Mouse (Mus musculus): ENCODE results near the gene Armc6. TPM values are rescaled to one million over a fixed set of nuclear protein-coding genes. Genes with fewer than 3 reads are reported as not detected.
"Not testable (repeated sequence)": the region's sequence is repeated elsewhere in the genome, so short reads cannot be mapped to it uniquely, and the experiment has no call there.

Gene Armc6
- total RNA-seq, 2 experiments from 2014 or later: 7.6 to 8.0 TPM

- intact Hi-C loops (cut with DNase I): no loop called here
- DNase-seq (ENCODE audit: low spot score): no peak
Measured at GRCm38 (mm10) chr8:70237842-70238241, 3.6 kb upstream of the Armc6 start.

DNA sequence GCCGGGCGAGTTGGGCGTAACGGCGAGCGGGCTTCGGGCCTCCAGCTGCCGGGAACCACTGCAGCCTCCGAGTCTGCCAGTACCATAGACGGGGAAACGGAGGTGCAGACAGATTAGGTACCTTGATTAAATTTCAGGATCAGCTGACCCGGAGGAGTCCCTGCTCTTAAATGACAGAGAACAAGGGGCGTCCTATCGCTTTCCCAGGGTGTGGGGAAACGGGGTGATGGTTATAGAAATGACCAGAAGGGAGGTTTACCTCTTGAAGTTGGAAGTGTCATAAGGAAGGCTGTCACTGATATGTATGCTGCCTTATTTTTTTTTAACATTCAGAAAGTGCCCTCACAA, 489 bp upstream of the Armc6 start:
- no peak for DNase-seq (ENCODE audit: low spot score)
- intact Hi-C loops (cut with DNase I): loop anchor here (1.0 kb wide), 1 partner anchor 48 kb away; the partner anchor contains the start of gene Homer3

GRCm38 (mm10) chr8:70233606-70234005, 660 bp downstream of the Armc6 start:
- DNase-seq (ENCODE audit: low spot score): no peak
- intact Hi-C loops (cut with DNase I): loop anchor here (1.0 kb wide), 1 partner anchor 49 kb away; the partner anchor contains the start of gene Homer3

GRCm38 (mm10) chr8:70230837-70231236, 3.4 kb downstream of the Armc6 start:
- no peak for DNase-seq (ENCODE audit: low spot score)
- intact Hi-C loops (cut with DNase I): no loop called here

- intact Hi-C loops (cut with DNase I): no loop called here
- DNase-seq (ENCODE audit: low spot score): no peak
Measured at GRCm38 (mm10) chr8:70227997-70228396, 6.3 kb downstream of the Armc6 start.

DNA sequence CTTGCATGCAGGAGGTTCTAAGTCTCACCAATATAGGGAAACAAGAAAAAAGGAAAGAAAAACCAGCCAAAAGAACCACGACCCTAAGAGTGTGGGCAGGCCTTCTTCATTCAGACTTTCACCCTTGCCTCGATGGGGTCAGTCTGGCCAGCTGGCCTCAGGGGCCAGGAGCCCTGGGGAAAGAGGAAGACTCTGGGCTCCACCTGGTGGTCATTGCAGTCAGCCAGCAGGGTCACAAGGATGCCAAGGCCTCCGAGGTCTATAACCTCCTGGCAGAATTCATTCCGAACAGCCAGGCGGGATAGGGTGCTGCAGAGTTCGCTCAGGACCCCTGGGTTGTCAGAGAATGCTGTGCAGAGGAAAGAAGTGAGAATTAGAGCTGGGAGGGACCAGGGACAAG, 10.9 kb downstream of the Armc6 start:
- DNase-seq (ENCODE audit: low spot score): no peak
- intact Hi-C loops (cut with DNase I): loop anchor here (2.0 to 5.0 kb wide), 4 partner anchors 23 to 137 kb away; no protein-coding TSS in a partner anchor

- intact Hi-C loops (cut with DNase I): loop anchor here (2.0 to 5.0 kb wide), 4 partner anchors 21 to 135 kb away; no protein-coding TSS in a partner anchor
- no peak for DNase-seq (ENCODE audit: low spot score)
Measured at GRCm38 (mm10) chr8:70222041-70222440, 12.2 kb downstream of the Armc6 start.

DNA sequence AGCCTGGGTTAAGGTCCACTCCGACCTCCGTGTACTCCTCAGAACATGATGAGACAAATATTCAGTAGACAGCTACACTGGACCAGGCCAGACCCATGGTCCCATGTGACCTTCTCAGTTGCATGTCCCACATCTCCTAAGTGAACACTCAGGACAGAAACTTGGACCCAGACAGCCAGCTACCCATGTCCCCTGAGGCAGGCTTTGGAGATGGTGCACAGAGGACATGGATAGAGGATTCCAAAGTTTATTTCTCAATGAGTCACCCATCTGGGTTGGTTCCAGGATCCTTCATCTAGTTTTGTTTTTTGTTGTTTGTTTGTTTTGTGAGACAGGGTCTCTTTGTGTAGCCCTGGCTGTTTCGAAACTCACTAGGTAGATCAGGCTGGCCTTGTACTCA, 13.4 kb downstream of the Armc6 start:
- no peak for DNase-seq (ENCODE audit: low spot score)
- intact Hi-C loops (cut with DNase I): loop anchor here (5.0 kb wide), 1 partner anchor 114 kb away; no protein-coding TSS in a partner anchor

DNA sequence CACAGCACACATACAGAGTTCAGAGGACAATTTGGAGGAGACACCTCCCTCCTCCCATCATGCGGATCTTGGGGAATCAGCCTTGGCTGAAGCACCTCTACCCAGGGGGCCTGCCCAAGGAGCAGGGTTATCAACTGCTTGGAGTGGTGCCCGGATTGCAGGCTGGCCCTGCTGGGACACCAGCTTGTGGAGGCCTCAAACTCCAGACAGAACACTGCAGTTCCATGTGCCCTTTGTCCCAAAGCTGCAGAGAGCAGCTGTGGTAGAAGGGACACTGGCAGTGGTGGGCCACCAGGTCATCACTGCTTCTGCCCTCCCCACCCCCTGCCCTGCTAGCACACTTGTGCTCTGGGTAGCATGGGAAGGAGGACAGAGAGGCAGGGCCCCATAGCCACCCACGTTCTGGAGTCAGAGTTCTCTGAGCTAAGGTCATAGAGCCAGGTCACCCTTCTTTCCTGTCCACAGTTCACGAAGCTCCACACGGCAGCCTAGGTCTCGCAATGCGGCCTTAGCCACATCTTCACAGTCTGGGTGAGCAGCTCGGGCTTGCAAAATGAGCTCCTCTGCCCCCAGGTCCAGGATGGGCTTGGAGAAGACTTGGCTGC, 13.9 kb downstream of the Armc6 start:
- no peak for DNase-seq (ENCODE audit: low spot score)
- intact Hi-C loops (cut with DNase I): loop anchor here (5.0 kb wide), 1 partner anchor 113 kb away; no protein-coding TSS in a partner anchor

DNA sequence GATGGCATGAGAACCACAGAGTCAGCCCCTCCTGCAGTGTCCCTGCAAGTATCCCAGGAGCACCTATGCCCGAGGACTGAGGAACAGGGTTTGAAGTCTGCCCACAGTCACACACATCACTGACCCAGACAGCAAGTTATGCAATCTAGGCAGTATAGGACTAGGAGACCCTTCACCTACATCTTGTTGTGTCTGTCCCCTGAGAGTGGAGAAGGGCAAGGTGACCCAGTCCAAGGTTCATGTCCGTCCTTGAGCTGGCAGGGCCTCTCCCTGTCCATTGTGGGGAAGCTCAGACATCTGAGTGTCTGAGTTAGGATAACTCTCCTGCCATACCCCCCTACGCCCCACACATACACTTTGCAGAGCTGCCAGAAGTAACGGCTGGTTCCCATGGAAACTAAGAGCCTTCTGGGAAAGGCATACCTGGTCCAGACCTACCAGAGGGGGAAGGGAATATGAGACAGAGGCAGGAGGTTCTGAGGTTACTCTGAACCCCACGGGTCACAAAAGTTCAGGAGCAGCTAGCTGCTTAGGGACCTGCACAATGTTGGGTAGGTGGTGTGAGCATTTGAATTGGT, 15.1 kb downstream of the Armc6 start:
- intact Hi-C loops (cut with DNase I): no loop called here
- DNase-seq (ENCODE audit: low spot score): no peak

- DNase-seq (ENCODE audit: low spot score): no peak
- intact Hi-C loops (cut with DNase I): no loop called here
Measured at GRCm38 (mm10) chr8:70217441-70217840, 16.8 kb downstream of the Armc6 start.

DNA sequence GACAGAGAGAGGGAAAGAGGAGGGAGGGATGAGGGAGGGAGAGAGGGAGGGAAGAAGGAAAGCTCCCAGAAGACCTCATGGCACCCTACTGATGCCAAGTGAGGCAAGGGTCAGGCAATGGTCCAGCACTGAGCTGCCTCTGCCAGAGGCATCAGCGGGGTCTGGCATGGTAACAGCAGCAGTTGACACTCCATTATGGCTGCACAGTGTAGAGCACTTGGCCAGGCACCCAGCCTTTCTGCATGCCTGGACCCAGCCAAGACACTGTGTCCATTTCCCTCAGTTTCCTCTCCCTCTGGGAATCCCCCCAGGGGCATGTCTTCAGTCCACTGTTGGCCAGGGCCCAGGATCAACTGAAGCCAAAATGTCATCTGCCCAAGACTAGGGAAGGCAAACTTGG, 17.7 kb downstream of the Armc6 start:
- intact Hi-C loops (cut with DNase I): no loop called here
- peak; percentile 71 for DNase-seq (ENCODE audit: low spot score)

DNA sequence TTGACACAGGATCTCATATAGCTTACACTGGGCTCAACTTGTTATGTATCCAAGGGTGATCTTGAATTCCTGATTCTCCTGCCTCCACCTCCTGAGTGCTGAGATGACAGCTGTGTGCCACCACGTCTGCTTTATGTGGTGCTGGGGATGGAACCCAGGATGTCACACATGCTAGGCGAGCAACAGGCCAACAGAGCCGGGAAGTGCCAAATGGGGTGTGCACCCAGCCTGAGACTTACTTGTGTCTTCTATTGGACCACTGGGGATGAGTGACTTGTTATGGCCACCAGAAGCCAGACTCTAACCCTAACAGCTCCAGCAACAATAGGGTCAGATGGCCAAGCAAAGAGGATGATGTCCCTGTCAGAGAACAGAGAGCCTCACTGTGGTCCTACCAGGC, 18.1 kb downstream of the Armc6 start:
- intact Hi-C loops (cut with DNase I); DNase-seq (ENCODE audit: low spot score): not testable (repeated sequence)

- DNase-seq (ENCODE audit: low spot score): no peak
- intact Hi-C loops (cut with DNase I): no loop called here
Measured at GRCm38 (mm10) chr8:70215092-70215491, 19.2 kb downstream of the Armc6 start.

GRCm38 (mm10) chr8:70214411-70214810, 19.9 kb downstream of the Armc6 start:
- intact Hi-C loops (cut with DNase I): no loop called here
- DNase-seq (ENCODE audit: low spot score): no peak

GRCm38 (mm10) chr8:70212112-70213055, 21.9 kb downstream of the Armc6 start, which contains the start of gene Slc25a42:
Gene Slc25a42 (minus strand): TSS chr8:70212305.
- intact Hi-C loops (cut with DNase I): no loop called here

DNA sequence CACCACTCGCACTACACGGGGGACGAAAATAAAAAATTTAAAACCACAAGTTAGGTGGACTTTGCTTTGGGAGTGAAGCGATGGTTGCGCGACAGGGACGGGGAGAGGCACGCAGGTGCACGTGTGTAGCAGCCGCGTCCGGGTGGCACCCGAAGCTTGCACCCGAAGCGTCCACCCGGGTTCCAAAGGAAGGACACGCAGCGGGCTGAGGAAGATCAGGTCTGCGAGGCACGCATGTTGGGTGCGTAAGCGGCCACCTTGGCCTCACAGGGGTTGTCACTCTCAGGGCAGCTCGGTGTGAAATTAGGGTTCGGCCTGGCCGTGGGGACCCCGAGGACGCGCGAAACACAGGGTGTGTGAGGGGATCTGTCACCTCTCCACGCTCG, 22.5 kb downstream of the Armc6 start:
- intact Hi-C loops (cut with DNase I): no loop called here
- DNase-seq (ENCODE audit: low spot score): no peak

More at GRCm38 (mm10) chr8:70212112-70213055, 21.9 kb downstream of the Armc6 start, which contains the start of gene Slc25a42:
- peak; percentile 99 for DNase-seq (ENCODE audit: low spot score)

GRCm38 (mm10) chr8:70211275-70211674, 23.0 kb downstream of the Armc6 start:
- intact Hi-C loops (cut with DNase I): no loop called here

GRCm38 (mm10) chr8:70210538-70210937, 23.7 kb downstream of the Armc6 start:
- DNase-seq (ENCODE audit: low spot score): no peak
- intact Hi-C loops (cut with DNase I): no loop called here

More at GRCm38 (mm10) chr8:70211275-70211674, 23.0 kb downstream of the Armc6 start:
- no peak for DNase-seq (ENCODE audit: low spot score)

DNA sequence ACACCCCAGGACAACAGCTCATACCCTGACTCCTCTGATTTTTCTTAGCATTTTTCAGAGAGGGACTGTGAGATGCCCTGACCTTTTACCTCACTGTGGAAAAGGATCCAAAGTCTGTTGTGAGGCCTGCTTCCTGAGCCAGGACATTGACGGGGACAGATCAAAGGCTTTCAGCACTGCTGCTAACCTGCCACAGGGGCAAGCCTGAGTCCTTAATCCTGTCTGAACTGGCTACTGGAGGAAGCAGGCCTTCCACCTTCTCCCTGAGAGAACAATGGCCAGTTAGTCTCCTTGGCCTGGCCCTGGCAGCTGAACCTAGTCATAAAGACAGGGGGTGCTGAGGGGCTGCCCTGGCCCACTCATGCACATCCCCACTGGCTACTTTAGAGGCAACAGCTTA, 26.1 kb downstream of the Armc6 start:
- intact Hi-C loops (cut with DNase I): no loop called here
- no peak for DNase-seq (ENCODE audit: low spot score)
